Mouse (Mus musculus) CH12.LX (cell line): ENCODE measurements around the gene Prrx2. TPM values are rescaled to one million over a fixed set of nuclear protein-coding genes. Genes with fewer than 3 reads are reported as not detected.

Experiments used
- DNase-seq: peaks from one replicate; pipeline ENCODE4 v3.0.0-alpha.2; 2013; ENCODE audit errors: extremely low read depth
- H3K27ac ChIP-seq: 2 replicates; pipeline ENCODE4 v1.5.1; 2012; ENCODE audit warnings: low read depth, mild to moderate bottlenecking, control low read depth, moderate library complexity; ENCODE audit not compliant: insufficient read depth
- H3K27me3 ChIP-seq: replicated peaks from 2 replicates; pipeline ENCODE3; 2012; ENCODE audit warnings: inconsistent platforms
- H3K36me3 ChIP-seq, 2 experiments: replicated peaks in 1 of 2; 2 replicates each; pipeline versions ENCODE3 to v1.6.1; 2012; ENCODE audit warnings: inconsistent platforms in 1 of 2, low read length in 1 of 2, mild to moderate bottlenecking in 1 of 2, mixed read lengths in 1 of 2, moderate library complexity in 1 of 2; ENCODE audit not compliant: control insufficient read depth in 1 of 2, insufficient read depth in 1 of 2
- H3K4me1 ChIP-seq, 2 experiments: 2 replicates each; pipeline ENCODE4 v1.6.1; 2012; ENCODE audit warnings: inconsistent platforms in 1 of 2, moderate library complexity in 1 of 2; ENCODE audit not compliant: insufficient read depth in 2 of 2, control insufficient read depth in 1 of 2
- H3K4me2 ChIP-seq: 2 replicates; pipeline ENCODE4 v1.6.1; 2012; ENCODE audit warnings: low read depth, mild to moderate bottlenecking, control low read depth; ENCODE audit not compliant: poor library complexity, insufficient read depth, severe bottlenecking
- H3K4me3 ChIP-seq, 3 experiments: fragments of 150-350 bp in 1 of 3; sonication (generic) in 1 of 3; replicated peaks in 1 of 3; 2 replicates each; pipeline versions ENCODE3 to v1.5.1; 2011 to 2012; ENCODE audit warnings: low read depth in 2 of 3, low read length in 2 of 3, mild to moderate bottlenecking in 2 of 3, moderate library complexity in 2 of 3, control low read depth in 1 of 3, improper control_type of control experiment in 1 of 3, inconsistent platforms in 1 of 3, mixed read lengths in 1 of 3; ENCODE audit not compliant: poor library complexity in 1 of 3
- H3K79me2 ChIP-seq: replicated peaks from 2 replicates; pipeline ENCODE4 v1.6.1; 2012; ENCODE audit warnings: mild to moderate bottlenecking, moderate library complexity; ENCODE audit not compliant: control insufficient read depth, poor library complexity, insufficient read depth, severe bottlenecking; ENCODE audit errors: extremely low read depth
- H3K9ac ChIP-seq: 2 replicates; pipeline ENCODE4 v1.6.1; 2012; ENCODE audit warnings: low read depth, mild to moderate bottlenecking, control low read depth, moderate library complexity; ENCODE audit not compliant: insufficient read depth
- H3K9me3 ChIP-seq: replicated peaks from 2 replicates; pipeline ENCODE3; 2012; ENCODE audit warnings: low read length, inconsistent platforms, mixed read lengths
- BHLHE40 ChIP-seq: IDR thresholded peaks from 2 replicates; pipeline ENCODE4 v1.6.1; 2011; ENCODE audit warnings: mild to moderate bottlenecking, low read depth, low read length, improper control_type of control experiment
- E2F4 ChIP-seq: IDR thresholded peaks from 2 replicates; pipeline ENCODE4 v1.6.1; 2011; ENCODE audit warnings: low read depth, low read length, improper control_type of control experiment; ENCODE audit not compliant: insufficient replicate concordance
- ELF1 ChIP-seq: IDR thresholded peaks from 2 replicates; pipeline ENCODE4 v1.6.1; 2014; ENCODE audit warnings: low read depth, mild to moderate bottlenecking, inconsistent platforms, low read length, improper control_type of control experiment
- EP300 ChIP-seq: IDR thresholded peaks from 2 replicates; pipeline ENCODE4 v1.6.1; 2011; ENCODE audit warnings: low read length, improper control_type of control experiment
- ETS1 ChIP-seq: conservative IDR thresholded peaks from 2 replicates; pipeline ENCODE4 v1.6.1; 2012; ENCODE audit warnings: low read depth, mild to moderate bottlenecking, inconsistent platforms, low read length, improper control_type of control experiment, moderate library complexity
- GABPA ChIP-seq: IDR thresholded peaks from 2 replicates; pipeline ENCODE4 v1.6.1; 2012; ENCODE audit warnings: low read depth, low read length, improper control_type of control experiment, inconsistent platforms; ENCODE audit not compliant: insufficient replicate concordance
- HCFC1 ChIP-seq: IDR thresholded peaks from 2 replicates; pipeline ENCODE4 v1.6.1; 2012; ENCODE audit warnings: low read depth, mild to moderate bottlenecking, inconsistent platforms, low read length, improper control_type of control experiment
- MAFK ChIP-seq: IDR thresholded peaks from 2 replicates; pipeline ENCODE4 v1.6.1; 2011; ENCODE audit warnings: low read length, improper control_type of control experiment; ENCODE audit not compliant: insufficient replicate concordance
- MAZ ChIP-seq: IDR thresholded peaks from 2 replicates; pipeline ENCODE4 v1.6.1; 2012; ENCODE audit warnings: low read depth, mild to moderate bottlenecking, inconsistent platforms, low read length, improper control_type of control experiment, moderate library complexity
- MEF2A ChIP-seq: IDR thresholded peaks from 2 replicates; pipeline ENCODE4 v1.6.1; 2014; ENCODE audit warnings: low read depth, mild to moderate bottlenecking, inconsistent platforms, low read length, improper control_type of control experiment, borderline replicate concordance
- MXI1 ChIP-seq: IDR thresholded peaks from 2 replicates; pipeline ENCODE4 v1.6.1; 2011; ENCODE audit warnings: mild to moderate bottlenecking, low read depth, low read length, improper control_type of control experiment
- NRF1 ChIP-seq: IDR thresholded peaks from 2 replicates; pipeline ENCODE4 v1.6.1; 2014; ENCODE audit warnings: low read depth, mild to moderate bottlenecking, inconsistent platforms, low read length, improper control_type of control experiment, moderate library complexity
- PAX5 ChIP-seq: IDR thresholded peaks from 2 replicates; pipeline ENCODE4 v1.6.1; 2012; ENCODE audit warnings: low read length, inconsistent platforms, mixed read lengths
- RCOR1 ChIP-seq: conservative IDR thresholded peaks from 2 replicates; pipeline ENCODE4 v1.6.1; 2012; ENCODE audit warnings: low read depth, mild to moderate bottlenecking, inconsistent platforms, low read length, improper control_type of control experiment
- SMC3 ChIP-seq: IDR thresholded peaks from 2 replicates; pipeline ENCODE4 v1.6.1; 2011; ENCODE audit warnings: low read depth, low read length, improper control_type of control experiment
- TBP ChIP-seq: conservative IDR thresholded peaks from 2 replicates; pipeline ENCODE4 v1.6.1; 2011; ENCODE audit warnings: low read depth, low read length, improper control_type of control experiment
- TCF12 ChIP-seq: IDR thresholded peaks from 2 replicates; pipeline ENCODE4 v1.6.1; 2014; ENCODE audit warnings: low read depth, mild to moderate bottlenecking, inconsistent platforms, low read length, improper control_type of control experiment
- UBTF ChIP-seq: IDR thresholded peaks from 2 replicates; pipeline ENCODE4 v1.6.1; 2012; ENCODE audit warnings: low read depth, mild to moderate bottlenecking, inconsistent platforms, low read length, improper control_type of control experiment, moderate library complexity
- USF1 ChIP-seq: IDR thresholded peaks from 2 replicates; pipeline ENCODE4 v1.6.1; 2014; ENCODE audit warnings: low read depth, mild to moderate bottlenecking, inconsistent platforms, low read length, improper control_type of control experiment
- USF2 ChIP-seq: conservative IDR thresholded peaks from 2 replicates; pipeline ENCODE4 v1.6.1; 2011; ENCODE audit warnings: low read depth, low read length, improper control_type of control experiment
- ZKSCAN1 ChIP-seq: IDR thresholded peaks from 2 replicates; pipeline ENCODE4 v1.6.1; 2012; ENCODE audit warnings: low read depth, inconsistent platforms, low read length, improper control_type of control experiment, borderline replicate concordance
- dilution Hi-C: fragments of 300-500 bp; cut with MboI; formaldehyde crosslinking; loops from 2 replicates; pipeline ENCODE4 v1.14.3; 2020; ENCODE audit warnings: low sequenced_read_pairs; ENCODE audit not compliant: extremely low pct_unique_long_range_greater_than_20kb, extremely low pct_ligation_motif_present
- in situ Hi-C: fragments of 300-500 bp; cut with MboI; formaldehyde crosslinking; loops from 3 replicates; pipeline ENCODE4 v1.14.3; 2019; ENCODE audit warnings: low sequenced_read_pairs, low pct_ligation_motif_present, low pct_unique_long_range_greater_than_20kb, mixed read lengths
- polyA plus RNA-seq: library from polyadenylated mRNA; unstranded; fragments of >175 nt; gene quantifications from 2 replicates; pipeline ENCODE4 v1.2.1, GENCODE M21; 2012; ENCODE audit warnings: low read depth; ENCODE audit not compliant: insufficient read length
- total RNA-seq, 2 experiments: library from RNA; depleted of rRNA; stranded (reverse); fragments of 300-350 nt in 1 of 2; fragments of >200 nt in 1 of 2; gene quantifications; 2 replicates each; pipeline ENCODE4 v1.2.3; 2012 to 2014

The Prrx2 gene
- total and polyA plus RNA-seq, 3 experiments, result not detected

- DNase-seq, result peak; percentile 85
- in situ Hi-C loops, result no loop called here
- Histone ChIP-seq H3K27ac (no peak overlapping the region), H3K4me3 (peak overlapping the region in 2 of 3 experiments; percentile 24 to 36), H3K4me2 (peak overlapping the region; percentile 23), H3K4me1 (peaks cover 11 to 35% of the 10 kb centered on the region in 2 experiments), H3K9ac (no peak overlapping the region), H3K79me2 (no peaks in the 10 kb centered on the region), H3K36me3 (no peaks in the 10 kb centered on the region), H3K27me3 (peaks cover 51% of the 10 kb centered on the region), H3K9me3 (no peaks in the 10 kb centered on the region)
- dilution Hi-C loops, result no loop called here
- TF ChIP-seq MAZ (peak; percentile 57; the same call in 1 of the 2 replicates), ZKSCAN1 (no peak), ELF1 (no peak), SMC3 (no peak), TCF12 (no peak), MAFK (no peak), PAX5 (no peak), RCOR1 (no peak), NRF1 (no peak), GABPA (no peak), MEF2A (0 out of 2 replicates have a peak, but pooled peaks have one; percentile 8), MXI1 (0 out of 2 replicates have a peak, but pooled peaks have one; percentile 55), USF1 (no peak), E2F4 (no peak), BHLHE40 (no peak), USF2 (no peak), EP300 (no peak)
Observed at GRCm38 (mm10) chr2:30796382-30796781, 38.4 kb upstream of the Prrx2 start.

GRCm38 (mm10) chr2:30799456-30799855, 35.3 kb upstream of the Prrx2 start:
- dilution Hi-C loops, result no loop called here
- peaks cover 72% of the 10 kb centered on the region for H3K27me3 ChIP-seq

More at GRCm38 (mm10) chr2:30799456-30799855, 35.3 kb upstream of the Prrx2 start:
- Histone ChIP-seq H3K9me3 (peaks cover 2% of the 10 kb centered on the region), H3K4me1 (peaks cover 5 to 21% of the 10 kb centered on the region in 2 experiments; a peak in 3 of 4 replicates), H3K79me2 (no peaks in the 10 kb centered on the region), H3K36me3 (no peaks in the 10 kb centered on the region), H3K4me2 (no peak overlapping the region), H3K27ac (no peak overlapping the region), H3K9ac (no peak overlapping the region), H3K4me3 (no peak overlapping the region)
- DNase-seq, result no peak
- in situ Hi-C loops, result no loop called here
- TF ChIP-seq TBP, result no peak
- TF ChIP-seq HCFC1, result 0 out of 2 replicates have a peak, but pooled peaks have one; percentile 21
- no peak for TF ChIP-seq RCOR1
- no peak for TF ChIP-seq ETS1
- TF ChIP-seq UBTF, result no peak
- no peak for TF ChIP-seq USF1
- no peak for TF ChIP-seq E2F4
- TF ChIP-seq, all 38 proteins: peak for 1
